Mouse (Mus musculus): ENCODE results near the gene Ctdsp2. TPM values are rescaled to one million over a fixed set of nuclear protein-coding genes. Genes with fewer than 3 reads are reported as not detected.

The Ctdsp2 gene
- total and polyA plus RNA-seq, 3 experiments = 8.9 to 21.9 (median 20.2) TPM

DNA sequence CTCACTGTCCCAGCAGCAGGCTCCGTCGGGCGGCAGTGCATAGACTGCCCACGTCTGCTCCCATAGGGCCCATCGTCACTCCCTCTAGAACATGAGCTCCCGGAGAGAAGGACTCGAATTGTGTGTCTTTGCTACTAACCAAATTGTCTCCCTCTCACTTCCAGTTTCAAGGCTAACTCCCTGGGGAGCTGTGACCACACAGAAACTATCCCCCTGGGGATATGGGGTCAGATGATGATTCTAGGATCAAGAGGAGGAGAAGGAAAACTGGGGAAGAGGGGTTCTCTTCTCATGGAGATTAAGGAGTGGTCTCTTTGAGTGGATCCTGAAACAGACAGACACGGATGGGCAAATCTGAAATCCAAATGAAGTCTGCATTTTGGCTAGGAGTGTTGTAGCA is 18.0 kb upstream of the Ctdsp2 start:
- Histone ChIP-seq H3K9ac (ENCODE audit: insufficient read depth, low read depth) (no peak overlapping the region), H3K4me1 (ENCODE audit: control insufficient read depth in 1 of 2, insufficient read depth in 2 of 2) (peaks cover 15 to 25% of the 10 kb centered on the region in 2 experiments), H3K36me3 (replicated peaks in 1 of 2; ENCODE audit: control insufficient read depth in 1 of 2, insufficient read depth in 1 of 2, low read length in 1 of 2) (no peaks in the 10 kb centered on the region), H3K4me2 (ENCODE audit: insufficient read depth, low read depth, poor library complexity, severe bottlenecking) (peak overlapping the region; percentile 24; the same call in 1 of the 2 replicates), H3K4me3 (replicated peaks in 1 of 3; ENCODE audit: low read depth in 2 of 3, low read length in 2 of 3, poor library complexity in 1 of 3) (peak overlapping the region in 1 of 3 experiments; percentile 1), H3K79me2 (replicated peaks; ENCODE audit: control insufficient read depth, extremely low read depth, insufficient read depth, poor library complexity, severe bottlenecking) (no peaks in the 10 kb centered on the region), H3K27ac (ENCODE audit: insufficient read depth, low read depth) (no peak overlapping the region), H3K9me3 (replicated peaks; ENCODE audit: low read length) (peaks cover 4% of the 10 kb centered on the region), H3K27me3 (replicated peaks) (peaks cover 18% of the 10 kb centered on the region)
- TF ChIP-seq USF2 (conservative IDR thresholded peaks at IDR 0.05; ENCODE audit: low read depth, low read length) (no peak), EP300 (IDR thresholded peaks at IDR 0.05; ENCODE audit: low read length) (peak; percentile 57), IRF4 (IDR thresholded peaks at IDR 0.05; ENCODE audit: low read depth, low read length) (peak; percentile 66)
- dilution Hi-C loops (cut with MboI; ENCODE audit: extremely low pct_ligation_motif_present, extremely low pct_unique_long_range_greater_than_20kb, low sequenced_read_pairs) = no loop called here
- peak; percentile 17 for DNase-seq (ENCODE audit: extremely low read depth)
- in situ Hi-C loops (cut with MboI; ENCODE audit: low pct_ligation_motif_present, low pct_unique_long_range_greater_than_20kb, low sequenced_read_pairs) = no loop called here

DNA sequence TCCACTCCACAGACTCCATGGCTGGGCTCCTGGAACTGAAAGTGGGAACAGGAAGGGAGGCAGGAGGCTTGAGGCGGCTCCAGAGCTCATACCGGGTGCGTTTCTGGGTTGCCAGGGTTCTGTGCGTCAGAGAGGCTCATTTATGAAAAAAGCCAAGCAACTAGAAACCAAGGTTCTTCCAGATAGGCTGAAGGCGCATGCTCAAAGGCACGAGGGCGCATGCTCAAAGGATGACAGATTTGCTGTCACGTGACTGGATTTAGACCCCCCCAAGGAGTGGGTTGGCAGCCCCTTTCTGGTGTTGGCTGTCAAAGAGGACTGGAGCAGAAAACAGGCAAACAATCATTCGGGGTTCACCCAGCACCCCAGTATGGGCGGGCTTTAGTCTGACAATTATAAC is 16.8 kb upstream of the Ctdsp2 start:
- Histone ChIP-seq H3K9ac (ENCODE audit: insufficient read depth, low read depth) (no peak overlapping the region), H3K27ac (ENCODE audit: insufficient read depth, low read depth) (no peak overlapping the region), H3K4me2 (ENCODE audit: insufficient read depth, low read depth, poor library complexity, severe bottlenecking) (no peak overlapping the region), H3K27me3 (replicated peaks) (peaks cover 18% of the 10 kb centered on the region), H3K79me2 (replicated peaks; ENCODE audit: control insufficient read depth, extremely low read depth, insufficient read depth, poor library complexity, severe bottlenecking) (no peaks in the 10 kb centered on the region), H3K9me3 (replicated peaks; ENCODE audit: low read length) (peaks cover 4% of the 10 kb centered on the region), H3K4me3 (replicated peaks in 1 of 3; ENCODE audit: low read depth in 2 of 3, low read length in 2 of 3, poor library complexity in 1 of 3) (no peak overlapping the region), H3K4me1 (ENCODE audit: control insufficient read depth in 1 of 2, insufficient read depth in 2 of 2) (peaks cover 18 to 29% of the 10 kb centered on the region in 2 experiments), H3K36me3 (replicated peaks in 1 of 2; ENCODE audit: control insufficient read depth in 1 of 2, insufficient read depth in 1 of 2, low read length in 1 of 2) (no peaks in the 10 kb centered on the region)
- TF ChIP-seq USF2 (conservative IDR thresholded peaks at IDR 0.05; ENCODE audit: low read depth, low read length) = no peak
- DNase-seq (ENCODE audit: extremely low read depth) = no peak
- dilution Hi-C loops (cut with MboI; ENCODE audit: extremely low pct_ligation_motif_present, extremely low pct_unique_long_range_greater_than_20kb, low sequenced_read_pairs) (no loop called here), in situ Hi-C loops (cut with MboI; ENCODE audit: low pct_ligation_motif_present, low pct_unique_long_range_greater_than_20kb, low sequenced_read_pairs) (no loop called here)

DNA sequence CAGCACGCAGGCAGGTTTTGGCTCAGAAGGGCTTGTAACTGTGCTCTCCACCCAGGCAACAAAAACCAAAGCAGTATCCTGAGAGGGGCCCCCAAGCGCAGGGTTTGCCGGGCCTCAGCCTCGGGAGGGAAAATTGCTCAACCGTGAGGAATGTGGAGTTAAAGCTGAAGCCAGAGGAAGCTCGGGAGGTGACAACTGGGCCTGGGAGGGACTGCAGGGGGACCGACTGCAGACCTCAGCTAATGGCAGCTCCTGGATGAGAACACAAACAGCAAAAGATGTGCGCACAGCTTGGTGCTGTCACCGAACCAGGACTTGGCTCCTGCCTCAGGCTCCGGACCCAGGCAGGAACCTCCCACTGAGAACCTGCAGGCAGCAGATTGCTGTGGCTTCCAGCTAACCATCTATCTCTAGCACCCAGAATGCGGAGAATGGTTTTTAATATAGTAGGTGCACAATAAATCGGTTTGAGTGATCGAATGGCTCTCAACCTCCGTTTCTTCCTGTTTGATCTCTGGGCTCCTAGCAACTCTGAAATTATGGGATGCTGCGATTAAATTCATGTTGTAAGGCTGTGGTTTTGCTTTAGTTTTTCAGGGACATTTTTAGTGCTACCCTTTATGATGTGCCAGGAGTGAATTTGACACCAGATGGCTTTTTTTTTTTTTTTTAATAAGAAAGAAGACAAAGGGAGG is 16.1 kb upstream of the Ctdsp2 start:
- no peaks in the 10 kb centered on the region for H3K79me2 ChIP-seq (replicated peaks; ENCODE audit: control insufficient read depth, extremely low read depth, insufficient read depth, poor library complexity, severe bottlenecking)
- no peak overlapping the region for H3K27ac ChIP-seq (ENCODE audit: insufficient read depth, low read depth)

More for the DNA sequence above, 16.1 kb upstream of the Ctdsp2 start:
- no peak for DNase-seq (ENCODE audit: extremely low read depth)
- Histone ChIP-seq H3K27me3 (replicated peaks) (peaks cover 15% of the 10 kb centered on the region), H3K4me3 (replicated peaks in 1 of 3; ENCODE audit: low read depth in 2 of 3, low read length in 2 of 3, poor library complexity in 1 of 3) (no peak overlapping the region), H3K4me2 (ENCODE audit: insufficient read depth, low read depth, poor library complexity, severe bottlenecking) (no peak overlapping the region), H3K9ac (ENCODE audit: insufficient read depth, low read depth) (no peak overlapping the region), H3K36me3 (replicated peaks in 1 of 2; ENCODE audit: control insufficient read depth in 1 of 2, insufficient read depth in 1 of 2, low read length in 1 of 2) (no peaks in the 10 kb centered on the region), H3K9me3 (replicated peaks; ENCODE audit: low read length) (peaks cover 4% of the 10 kb centered on the region), H3K4me1 (ENCODE audit: control insufficient read depth in 1 of 2, insufficient read depth in 2 of 2) (peaks cover 22 to 31% of the 10 kb centered on the region in 2 experiments)
- dilution Hi-C loops (cut with MboI; ENCODE audit: extremely low pct_ligation_motif_present, extremely low pct_unique_long_range_greater_than_20kb, low sequenced_read_pairs) (no loop called here), in situ Hi-C loops (cut with MboI; ENCODE audit: low pct_ligation_motif_present, low pct_unique_long_range_greater_than_20kb, low sequenced_read_pairs) (no loop called here)
- no peak for TF ChIP-seq ZC3H11A (IDR thresholded peaks at IDR 0.05; ENCODE audit: low read depth, low read length)
- no peak for TF ChIP-seq MAX (IDR thresholded peaks at IDR 0.05; ENCODE audit: low read length)
- TF ChIP-seq JUND (conservative IDR thresholded peaks at IDR 0.05; ENCODE audit: low read depth, low read length) = no peak
- no peak for TF ChIP-seq MAFK (IDR thresholded peaks at IDR 0.05; ENCODE audit: insufficient replicate concordance, low read length)
- no peak for TF ChIP-seq CHD2 (IDR thresholded peaks at IDR 0.05; ENCODE audit: low read length)
- TF ChIP-seq ETS1 (conservative IDR thresholded peaks at IDR 0.05; ENCODE audit: low read depth, low read length) = no peak
- TF ChIP-seq NRF1 (IDR thresholded peaks at IDR 0.05; ENCODE audit: low read depth, low read length) = no peak
